Mouse (Mus musculus): ENCODE measurements around the gene Mfap5. TPM values are rescaled to one million over a fixed set of nuclear protein-coding genes. Genes with fewer than 3 reads are reported as not detected.

Gene Mfap5
- total RNA-seq (2023): not detected in 2 replicates

GRCm38 (mm10) chr6:122505545-122505944, at the start of gene Mfap5:
Mfap5 (plus strand) TSS chr6:122505845.

GRCm38 (mm10) chr6:122498661-122499060, 7.0 kb upstream of the Mfap5 start, which contains the start of gene Rimklb:
Rimklb (minus strand) TSS chr6:122498761.

GRCm38 (mm10) chr6:122553606-122554005, 48.0 kb downstream of the Mfap5 start, which contains the start of gene Aicda:
Aicda (plus strand) TSS chr6:122553801.

Other genes with a start within 250 kb of the Mfap5 start
- gene Klrg1, start 223.0 kb upstream of the Mfap5 start, total RNA-seq (2023): not detected in 2 replicates
- gene M6pr, start 197.1 kb upstream of the Mfap5 start, total RNA-seq (2023): 128 and 143 TPM in 2 replicates
- 16.0 and 16.4 TPM in 2 replicates for gene Phc1, start 165.3 kb upstream of the Mfap5 start, total RNA-seq (2023)
- not detected in 2 replicates for gene Rimklb, start 7.1 kb upstream of the Mfap5 start, total RNA-seq (2023)
- gene Aicda, start 48.0 kb downstream of the Mfap5 start, total RNA-seq (2023): not detected in 2 replicates
- gene Apobec1, start 96.6 kb downstream of the Mfap5 start, total RNA-seq (2023): 68.6 and 84.2 TPM in 2 replicates
- gene Gdf3, start 104.2 kb downstream of the Mfap5 start, total RNA-seq (2023): not detected in 2 replicates
- not detected in 2 replicates for gene Dppa3, start 120.6 kb downstream of the Mfap5 start, total RNA-seq (2023)
- gene Nanog, start 201.6 kb downstream of the Mfap5 start, total RNA-seq (2023): not detected in 2 replicates

All from neutrophil, adult 65 days (primary cell).